ENCODE assay signal across 9 mouse cellular contexts in the genomic region with DNA sequence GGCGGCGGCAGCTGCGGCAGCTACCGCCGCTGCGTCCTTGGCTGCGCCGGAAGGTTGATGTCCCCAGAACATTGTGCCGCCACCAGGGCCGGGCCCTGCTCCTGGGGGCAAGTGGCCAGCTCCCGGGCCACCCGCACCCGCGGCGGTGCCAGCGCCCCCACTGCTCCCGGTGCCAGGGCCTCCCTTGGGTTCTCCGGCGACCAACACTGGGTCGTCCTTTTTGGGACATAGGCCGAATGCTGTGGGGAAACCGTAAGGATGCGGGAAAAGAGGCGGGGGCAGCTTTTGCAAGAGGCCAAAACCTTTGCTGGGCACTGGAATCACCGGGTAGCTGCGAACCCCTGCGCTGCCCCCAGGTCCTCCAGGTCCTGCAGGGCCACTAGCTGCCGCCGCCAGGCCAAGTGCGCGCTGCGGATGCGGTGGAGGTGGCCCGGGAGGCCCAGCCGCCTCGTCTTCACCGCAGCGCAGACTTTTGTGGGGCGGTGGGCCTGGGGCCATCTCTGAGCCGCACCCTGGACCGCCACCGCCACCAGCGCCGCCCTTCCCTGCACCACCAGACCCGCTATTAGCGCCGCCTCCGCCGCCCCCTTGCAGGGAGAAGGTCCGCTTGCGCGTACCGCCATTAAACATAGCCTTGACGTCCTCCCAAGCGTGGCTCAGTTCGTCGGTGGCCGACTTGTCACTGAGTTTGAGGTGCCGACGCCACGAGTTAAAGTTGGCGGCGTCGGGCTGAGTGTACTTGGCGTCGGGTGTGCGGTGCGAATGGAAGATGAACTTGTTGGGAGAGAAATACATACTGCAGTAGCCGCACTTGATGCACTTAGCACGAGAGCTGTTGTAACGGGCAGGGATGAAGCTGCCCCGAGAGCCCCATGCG. TPM values are rescaled to one million over a fixed set of nuclear protein-coding genes. Genes with fewer than 3 reads are reported as not detected.
DNase-seq lines count a peak whose midpoint lies in the region; ATAC-seq and TF ChIP-seq lines count a peak whose summit lies in the region.
"Had no signal": no experiment of that assay in that cellular context is flagged by ENCODE, and none has a peak within 500 bp of the region (broad histone marks: within the 10 kb centered on the region; RNA-seq: fewer than 3 reads in every experiment).

No protein-coding gene starts in this region.

- ATAC-seq in embryonic facial prominence, embryonic 12.5 days (ENCODE audit: insufficient number of reproducible peaks, insufficient read depth, low FRiP score, low TSS enrichment): no peak
- ATAC-seq in intestine, embryonic 15.5 days: no peak
- ATAC-seq in neural tube, embryonic 12.5 days (ENCODE audit: low FRiP score, low read depth): no peak

- no peaks in the 10 kb centered on the region; the same call in 1 of the 2 replicates for H3K4me1 ChIP-seq in kidney, adult 2 months (ENCODE audit: control insufficient read depth, insufficient read depth, low read length)
- peaks cover 51% of the 10 kb centered on the region for H3K4me1 ChIP-seq in embryonic facial prominence, embryonic 12.5 days
- peaks cover 63% of the 10 kb centered on the region for H3K4me1 ChIP-seq in intestine, embryonic 15.5 days (replicated peaks)
- peaks cover 54% of the 10 kb centered on the region for H3K4me1 ChIP-seq in neural tube, embryonic 12.5 days

- no peak overlapping the region for H3K27ac ChIP-seq in kidney, adult 2 months (ENCODE audit: insufficient read depth, low read depth, low read length)
- no peak overlapping the region for H3K27ac ChIP-seq in embryonic facial prominence, embryonic 12.5 days
- H3K27ac ChIP-seq in intestine, embryonic 15.5 days: no peak overlapping the region
- peak overlapping the region; percentile 76 for H3K27ac ChIP-seq in neural tube, embryonic 12.5 days
- H3K27ac ChIP-seq: left cerebral cortex, adult 2 months had no signal

- TF ChIP-seq CTCF in kidney, adult 2 months (conservative IDR thresholded peaks at IDR 0.05; ENCODE audit: insufficient read depth, insufficient read length, low read depth, low read length): no peak

- no peaks in the 10 kb centered on the region for H3K36me3 ChIP-seq in kidney, adult 2 months (ENCODE audit: control insufficient read depth, insufficient read depth, low read length)
- no peaks in the 10 kb centered on the region for H3K36me3 ChIP-seq in embryonic facial prominence, embryonic 12.5 days
- no peaks in the 10 kb centered on the region for H3K36me3 ChIP-seq in intestine, embryonic 15.5 days
- no peaks in the 10 kb centered on the region for H3K36me3 ChIP-seq in neural tube, embryonic 12.5 days

- no peak for TF ChIP-seq POLR2A in kidney, adult 2 months (IDR thresholded peaks at IDR 0.05; ENCODE audit: low read depth, low read length)

- no peaks in the 10 kb centered on the region for H3K9me3 ChIP-seq in embryonic facial prominence, embryonic 12.5 days
- no peaks in the 10 kb centered on the region for H3K9me3 ChIP-seq in intestine, embryonic 15.5 days
- no peaks in the 10 kb centered on the region for H3K9me3 ChIP-seq in neural tube, embryonic 12.5 days

- 0 out of 2 replicates have a peak overlapping the region, but pooled peaks have one; percentile 3 for H3K4me3 ChIP-seq in kidney, adult 2 months (ENCODE audit: insufficient read depth, low read depth, low read length)
- peak overlapping the region; percentile 23 for H3K4me3 ChIP-seq in embryonic facial prominence, embryonic 12.5 days
- H3K4me3 ChIP-seq in intestine, embryonic 15.5 days (replicated peaks): peak overlapping the region; percentile 26
- H3K4me3 ChIP-seq in neural tube, embryonic 12.5 days: peak overlapping the region; percentile 58
- H3K4me3 ChIP-seq: left cerebral cortex, adult 2 months had no signal

- WGBS in kidney, adult 2 months: 3% methylated on average over 73 of the region's 73 CpGs
- WGBS in embryonic facial prominence, embryonic 12.5 days: 1% methylated on average over 73 of the region's 73 CpGs
- WGBS in intestine, embryonic 15.5 days: under 1% methylated on average over 73 of the region's 73 CpGs
- WGBS in neural tube, embryonic 12.5 days: under 1% methylated on average over 73 of the region's 73 CpGs

- H3K4me2 ChIP-seq in embryonic facial prominence, embryonic 12.5 days (replicated peaks): peak overlapping the region; percentile 23
- peak overlapping the region; percentile 50 for H3K4me2 ChIP-seq in intestine, embryonic 15.5 days (replicated peaks)
- peak overlapping the region; percentile 76 for H3K4me2 ChIP-seq in neural tube, embryonic 12.5 days (replicated peaks)

- H3K9ac ChIP-seq in embryonic facial prominence, embryonic 12.5 days: no peak overlapping the region
- H3K9ac ChIP-seq in intestine, embryonic 15.5 days: no peak overlapping the region
- peak overlapping the region; percentile 77 for H3K9ac ChIP-seq in neural tube, embryonic 12.5 days

- DNase-seq in kidney, adult 2 months: no peak
- DNase-seq in kidney, postnatal 36 days: no peak
- no peak for DNase-seq in layer of hippocampus, adult 18-20 months (ENCODE audit: low spot score in 2 of 2)
- no peak for DNase-seq in layer of hippocampus, postnatal 36 days
- no peak for DNase-seq in adrenal gland, adult 2 months

- H3K27me3 ChIP-seq in kidney, adult 2 months (replicated peaks; ENCODE audit: control insufficient read depth, insufficient read depth, low read length): peaks cover 28% of the 10 kb centered on the region
- H3K27me3 ChIP-seq in embryonic facial prominence, embryonic 12.5 days: peaks cover 100% of the 10 kb centered on the region
- peaks cover 99% of the 10 kb centered on the region for H3K27me3 ChIP-seq in intestine, embryonic 15.5 days (replicated peaks)
- H3K27me3 ChIP-seq in neural tube, embryonic 12.5 days (replicated peaks): peaks cover 100% of the 10 kb centered on the region

RNA-seq across cellular contexts. Expression of a gene that starts 3.3 kb away (rescaled TPM):
- 0.02 and 0.03 TPM in 2 replicates for polyA plus RNA-seq in kidney, adult 2 months (2012; rRNA removed)
- polyA plus RNA-seq in embryonic facial prominence, embryonic 12.5 days (2016; fragmentation: Nextera tagmentation; extraction: Ambion mirVana): 0.24 and 0.35 TPM in 2 replicates
- polyA plus RNA-seq in intestine, embryonic 15.5 days (2015; fragmentation: Nextera tagmentation; extraction: Ambion mirVana): not detected in 2 replicates
- 39.1 and 47.0 TPM in 2 replicates for polyA plus RNA-seq in neural tube, embryonic 12.5 days (2016; fragmentation: Nextera tagmentation; extraction: Ambion mirVana)
- total RNA-seq in layer of hippocampus, adult 18-20 months (2021): under 1 TPM; 0.07 to 0.15 TPM
- total RNA-seq in layer of hippocampus, postnatal 36 days (2021): under 1 TPM; 0.10 to 0.15 TPM
- total RNA-seq in adrenal gland, adult 2 months (2021): under 1 TPM in 1 of 2 experiments, not detected in 1; 0.14 TPM
- 0.04 and 0.11 TPM in 2 replicates for polyA plus RNA-seq in adrenal gland, adult 2 months (2012; rRNA removed)

Comparison
In these comparisons a context has a peak if more than half of its experiments do, and no peak if none do; other contexts are left out.
1. H3K4me3 ChIP-seq: peak in every context shown above with its lines; median percentile 58 in neural tube, embryonic 12.5 days; 26 in intestine, embryonic 15.5 days; 23 in embryonic facial prominence, embryonic 12.5 days; 3 in kidney, adult 2 months.
2. H3K4me2 ChIP-seq: peak in every context shown above with its lines; median percentile 76 in neural tube, embryonic 12.5 days; 50 in intestine, embryonic 15.5 days; 23 in embryonic facial prominence, embryonic 12.5 days.
3. RNA of a gene that starts 3.3 kb away (polyA plus RNA-seq): 39.1 to 47.0 TPM in neural tube, embryonic 12.5 days; 0.24 to 0.35 TPM in embryonic facial prominence, embryonic 12.5 days, 0.04 to 0.11 TPM in adrenal gland, adult 2 months, 0.02 to 0.03 TPM in kidney, adult 2 months and not detected in intestine, embryonic 15.5 days; every median in the first group is over 10 times any median in the second.